Mouse (Mus musculus): Measurements from ENCODE around the gene Olfr1118. TPM values are rescaled to one million over a fixed set of nuclear protein-coding genes. Genes with fewer than 3 reads are reported as not detected.

The Olfr1118 gene
- not detected for total RNA-seq (2023)

GRCm38 (mm10) chr2:87307281-87307680 is at the start of gene Olfr1118:
Olfr1118 (plus strand) TSS chr2:87307581.

GRCm38 (mm10) chr2:87267234-87267633 is 40.1 kb upstream of the Olfr1118 start, which contains the start of gene Olfr1116:
Olfr1116 (plus strand) TSS chr2:87267534.

GRCm38 (mm10) chr2:87354515-87354914 is 47.1 kb downstream of the Olfr1118 start, which contains the start of gene Olfr1120:
Olfr1120 (plus strand) TSS chr2:87354815.

Other genes starting within 250 kb of the Olfr1118 start
- gene Olfr1107, start 231.8 kb upstream of the Olfr1118 start, total RNA-seq (2023): not detected
- not detected for gene Olfr1109, start 211.6 kb upstream of the Olfr1118 start, total RNA-seq (2023)
- not detected for gene Olfr259, start 193.0 kb upstream of the Olfr1118 start, total RNA-seq (2023)
- gene Olfr1110, start 167.3 kb upstream of the Olfr1118 start, total RNA-seq (2023): not detected
- gene Olfr1111, start 155.0 kb upstream of the Olfr1118 start, total RNA-seq (2023): not detected
- gene Olfr1112, start 119.8 kb upstream of the Olfr1118 start, total RNA-seq (2023): not detected
- gene Olfr1113, start 98.6 kb upstream of the Olfr1118 start, total RNA-seq (2023): not detected
- gene Olfr1115, start 59.6 kb upstream of the Olfr1118 start, total RNA-seq (2023): not detected
- gene Olfr1116, start 40.0 kb upstream of the Olfr1118 start, total RNA-seq (2023): not detected
- not detected for gene Olfr1120, start 47.2 kb downstream of the Olfr1118 start, total RNA-seq (2023)
- gene Olfr1121, start 62.3 kb downstream of the Olfr1118 start, total RNA-seq (2023): not detected
- not detected for gene Olfr1122, start 78.3 kb downstream of the Olfr1118 start, total RNA-seq (2023)
- not detected for gene Olfr1123, start 109.1 kb downstream of the Olfr1118 start, total RNA-seq (2023)
- not detected for gene Olfr1124, start 122.7 kb downstream of the Olfr1118 start, total RNA-seq (2023)
- not detected for gene Olfr1126, start 146.4 kb downstream of the Olfr1118 start, total RNA-seq (2023)
- not detected for gene Pramel7, start 189.5 kb downstream of the Olfr1118 start, total RNA-seq (2023)
- gene Pramel6, start 199.0 kb downstream of the Olfr1118 start, total RNA-seq (2023): not detected
- not detected for gene Olfr153, start 224.2 kb downstream of the Olfr1118 start, total RNA-seq (2023)
- not detected for gene Olfr1128, start 238.0 kb downstream of the Olfr1118 start, total RNA-seq (2023)

All from CD8-positive naive resting alpha-beta T cell, adult 57 days (primary cell).